Mouse (Mus musculus): ENCODE results near the gene Cyth1. TPM values are rescaled to one million over a fixed set of nuclear protein-coding genes. Genes with fewer than 3 reads are reported as not detected.

The Cyth1 gene
- polyA plus RNA-seq (2015; fragmentation: Nextera tagmentation; extraction: Ambion mirVana) = 24.9 and 25.8 TPM in 2 replicates

DNA sequence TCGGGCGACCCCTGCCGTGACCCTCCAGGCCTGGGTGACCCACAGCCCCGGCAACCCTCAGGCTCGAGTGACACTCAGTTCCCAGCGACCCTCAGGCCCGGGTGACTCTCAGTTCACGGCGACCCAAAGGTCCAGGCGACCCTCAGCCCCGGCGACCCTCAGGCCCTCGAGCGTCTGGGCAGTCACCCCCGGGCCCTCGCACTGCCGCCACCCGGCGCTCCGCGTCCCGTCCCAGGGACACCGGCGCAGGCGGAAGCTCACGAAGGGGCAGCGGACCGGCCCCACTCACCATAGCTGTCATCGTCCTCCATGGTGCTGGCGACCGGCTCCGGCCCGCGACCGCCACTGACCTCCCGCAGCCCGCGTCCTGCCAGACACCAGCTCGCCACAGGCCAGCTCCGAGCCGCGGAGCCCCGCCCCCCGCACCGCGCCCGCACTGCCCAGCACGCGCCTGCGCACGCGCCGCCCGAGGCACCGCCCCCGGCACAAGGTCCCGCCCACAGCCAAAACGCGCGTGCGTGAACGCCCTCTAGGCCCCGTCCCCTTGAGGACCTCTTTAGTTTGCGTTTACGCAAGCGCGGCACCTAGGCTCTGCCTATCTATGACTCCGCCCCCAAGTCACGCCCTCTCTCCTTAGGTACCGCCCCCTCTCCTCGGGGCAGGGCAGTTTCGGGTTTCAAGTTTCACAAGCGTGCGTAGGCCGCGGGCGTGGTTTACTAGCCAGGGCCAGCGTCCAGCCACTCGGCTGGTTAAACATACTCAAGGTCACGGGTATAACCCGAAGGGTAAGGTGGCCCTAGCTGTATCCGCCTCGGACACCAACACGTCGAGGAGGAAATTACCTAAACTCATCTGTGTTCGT is at the start of gene Cyth1:
Gene Cyth1, minus strand, starts transcription at position 443 of the 862 bp plus-strand sequence.
- WGBS = under 1% methylated on average over 86 of the region's 86 CpGs
- H3K27me3 ChIP-seq = no peaks in the 10 kb centered on the region
- H3K4me3 ChIP-seq = peak within 1 kb of the TSS; percentile 79

DNA sequence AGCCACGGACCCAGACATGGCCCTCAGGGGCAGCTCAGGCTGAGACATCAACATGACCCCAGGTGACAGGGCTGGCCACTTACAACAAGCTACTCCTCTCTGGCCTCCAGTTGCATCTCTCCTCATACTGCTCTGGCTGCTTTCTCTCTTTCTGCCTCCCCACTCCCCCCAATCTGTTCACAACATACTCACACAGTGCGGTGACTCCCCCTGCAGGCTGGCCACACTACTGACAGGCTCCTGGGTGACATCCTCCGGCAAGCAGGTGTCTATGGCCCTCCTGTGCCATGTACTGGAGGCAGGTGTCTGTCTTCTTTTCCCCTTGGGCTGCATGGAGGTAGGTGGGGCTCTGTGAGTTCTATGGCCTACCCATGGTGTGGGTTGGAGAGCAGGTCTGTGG is 49.6 kb upstream of the Cyth1 start:
- H3K9me3 ChIP-seq = no peaks in the 10 kb centered on the region
- no peak overlapping the region for H3K4me2 ChIP-seq
- H3K36me3 ChIP-seq = 0 out of 2 replicates have a peak, but pooled peaks cover 6% of the 10 kb centered on the region
- no peaks in the 10 kb centered on the region; the same call in 1 of the 2 replicates for H3K4me1 ChIP-seq (replicated peaks)
- ATAC-seq (ENCODE audit: low FRiP score, low read depth) = no peak
- H3K27me3 ChIP-seq = no peaks in the 10 kb centered on the region
- H3K9ac ChIP-seq = no peak overlapping the region
- 76% methylated on average over 3 of the region's 3 CpGs for WGBS
- no peak overlapping the region for H3K27ac ChIP-seq (replicated peaks)
- H3K4me3 ChIP-seq = no peak overlapping the region

More for the DNA sequence above, at the start of gene Cyth1:
- no peaks in the 10 kb centered on the region for H3K9me3 ChIP-seq
- H3K36me3 ChIP-seq = no peaks in the 10 kb centered on the region
- ATAC-seq (ENCODE audit: low FRiP score, low read depth) = peak; percentile 95
- peaks cover 20% of the 10 kb centered on the region for H3K4me1 ChIP-seq (replicated peaks)
- peak within 1 kb of the TSS; percentile 91 for H3K4me2 ChIP-seq
- peak within 1 kb of the TSS; percentile 70 for H3K27ac ChIP-seq (replicated peaks)
- peak within 1 kb of the TSS; percentile 83 for H3K9ac ChIP-seq

DNA sequence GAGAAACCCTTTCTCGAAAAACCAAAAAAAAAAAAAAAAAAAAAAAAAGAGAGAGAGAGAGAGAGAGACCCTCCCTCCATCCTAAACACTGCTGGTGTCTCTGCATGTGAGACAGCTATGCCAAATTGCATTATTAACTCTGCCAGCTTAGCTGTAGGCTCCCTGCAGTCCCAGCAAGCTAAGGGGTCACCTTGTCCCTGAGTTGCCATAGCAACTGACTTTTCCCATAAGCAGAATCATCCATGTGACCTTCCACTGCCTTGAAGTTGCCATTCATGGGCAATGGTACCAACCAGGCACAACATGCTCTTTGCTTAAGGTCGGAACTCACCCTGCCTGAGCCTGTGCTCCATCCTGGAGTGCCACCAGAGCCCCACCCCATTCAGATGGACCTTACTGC is 46.6 kb upstream of the Cyth1 start:
- Histone ChIP-seq H3K4me1 (replicated peaks) (peaks cover 5% of the 10 kb centered on the region), H3K36me3 (no peaks in the 10 kb centered on the region), H3K4me2 (no peak overlapping the region), H3K4me3 (no peak overlapping the region), H3K27ac (replicated peaks) (peak overlapping the region; percentile 26; the same call in 1 of the 2 replicates), H3K9me3 (no peaks in the 10 kb centered on the region), H3K27me3 (no peaks in the 10 kb centered on the region), H3K9ac (no peak overlapping the region)
- 66% methylated on average over 2 of the region's 2 CpGs for WGBS
- ATAC-seq (ENCODE audit: low FRiP score, low read depth) = no peak

DNA sequence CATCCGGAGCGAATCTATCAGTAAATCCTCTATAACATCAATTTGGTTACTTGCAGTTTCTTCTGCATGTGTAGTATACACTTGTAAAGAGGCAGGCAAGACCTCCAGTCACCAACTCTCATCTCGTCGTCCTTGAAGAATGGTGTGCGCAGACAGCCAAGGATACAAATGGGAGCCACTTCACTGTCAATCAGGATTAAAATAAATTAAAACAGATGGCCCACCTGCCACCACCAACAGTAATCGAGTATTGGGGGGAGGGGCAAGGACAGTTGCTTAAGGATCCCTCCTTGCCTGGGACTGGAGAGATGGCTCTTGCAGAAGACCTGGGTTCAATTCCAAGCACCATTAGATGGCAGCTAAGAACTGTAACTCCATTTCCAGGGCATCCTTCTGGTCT is 44.3 kb upstream of the Cyth1 start:
- no peak overlapping the region for H3K4me3 ChIP-seq
- peaks cover 16% of the 10 kb centered on the region for H3K4me1 ChIP-seq (replicated peaks)
- no peaks in the 10 kb centered on the region for H3K27me3 ChIP-seq
- no peak overlapping the region for H3K9ac ChIP-seq
- no peaks in the 10 kb centered on the region for H3K36me3 ChIP-seq
- H3K4me2 ChIP-seq = no peak overlapping the region
- no peak for ATAC-seq (ENCODE audit: low FRiP score, low read depth)
- 67% methylated on average over 6 of the region's 6 CpGs for WGBS
- no peak overlapping the region for H3K27ac ChIP-seq (replicated peaks)
- no peaks in the 10 kb centered on the region for H3K9me3 ChIP-seq

DNA sequence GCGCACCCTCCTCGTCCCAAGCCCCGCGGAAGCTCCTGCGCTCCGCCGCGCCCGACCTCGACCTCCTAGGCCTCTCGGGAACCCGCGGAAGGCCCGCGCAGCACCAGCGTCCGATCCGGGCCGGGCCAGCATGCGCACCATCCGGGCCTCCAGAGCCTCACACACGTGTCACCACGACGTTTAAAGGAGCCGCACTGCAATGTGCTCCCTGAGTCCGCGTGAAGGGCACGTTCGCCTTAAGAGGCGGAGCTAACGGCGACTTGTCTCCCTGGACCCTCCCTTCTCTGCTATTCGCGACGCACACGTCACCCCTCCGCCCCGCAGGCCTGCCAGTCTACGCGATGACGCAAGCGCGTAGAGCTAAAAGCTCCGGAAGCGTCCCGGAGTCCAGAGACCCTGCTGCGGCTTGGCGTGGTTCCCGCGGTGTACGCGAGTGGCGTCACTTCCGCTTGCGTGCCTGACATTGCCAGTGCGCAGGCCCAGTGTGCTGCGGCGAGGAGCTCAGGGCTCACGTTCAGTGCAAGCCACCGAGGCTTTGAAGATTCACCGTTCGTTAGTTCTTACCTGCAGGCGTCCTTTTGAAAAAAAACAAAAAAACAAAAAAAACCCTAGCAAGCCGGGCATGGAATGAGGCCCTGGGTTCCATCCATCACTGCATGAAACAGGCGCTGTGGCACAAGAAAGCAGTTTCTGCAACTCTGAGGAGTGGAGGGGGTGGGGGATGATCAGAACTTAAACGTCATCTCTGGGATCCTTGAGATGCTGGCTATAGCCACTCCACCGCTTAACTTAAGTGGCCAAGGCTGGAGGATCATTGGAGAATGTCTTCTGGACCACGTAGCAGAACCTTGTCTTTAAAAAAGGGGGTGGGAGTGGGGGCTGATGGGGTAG is 41.9 kb upstream of the Cyth1 start, which contains the start of gene Usp36:
Gene Usp36, minus strand, starts transcription at position 246 of the 891 bp plus-strand sequence.
- peak within 1 kb of the TSS; percentile 73 for H3K4me3 ChIP-seq
- H3K9ac ChIP-seq = peak within 1 kb of the TSS; percentile 83
- 1% methylated on average over 68 of the region's 68 CpGs for WGBS
- peak within 1 kb of the TSS; percentile 88 for H3K4me2 ChIP-seq
- peaks cover 16% of the 10 kb centered on the region for H3K4me1 ChIP-seq (replicated peaks)
- H3K36me3 ChIP-seq = peaks cover 13% of the 10 kb centered on the region
- H3K27ac ChIP-seq (replicated peaks) = peak within 1 kb of the TSS; percentile 89
- H3K9me3 ChIP-seq = no peaks in the 10 kb centered on the region
- peak; percentile 99 for ATAC-seq (ENCODE audit: low FRiP score, low read depth)
- H3K27me3 ChIP-seq = no peaks in the 10 kb centered on the region

DNA sequence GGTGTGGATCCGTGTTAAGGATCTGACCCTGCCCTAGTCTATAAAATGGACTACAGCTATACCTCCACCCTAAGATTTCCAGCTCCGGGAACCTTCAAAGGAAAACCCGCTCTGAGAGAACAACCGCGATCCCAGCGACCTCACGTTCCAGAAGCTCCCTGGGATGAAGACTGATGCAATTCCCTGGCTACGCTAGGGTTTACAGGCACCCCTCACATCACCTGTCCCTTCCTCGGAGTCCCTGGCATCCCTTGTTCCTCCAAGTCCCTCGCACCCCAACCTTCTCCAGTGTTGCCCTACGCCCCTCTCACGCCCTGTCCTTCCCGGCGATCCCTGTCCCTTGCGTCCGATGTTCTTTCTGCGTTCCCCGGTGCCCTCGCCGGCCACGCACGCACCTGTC is 41.2 kb upstream of the Cyth1 start:
- Histone ChIP-seq H3K27ac (replicated peaks) (peak overlapping the region; percentile 83), H3K9ac (peak overlapping the region; percentile 83), H3K4me2 (peak overlapping the region; percentile 88), H3K36me3 (peaks cover 19% of the 10 kb centered on the region), H3K4me3 (peak overlapping the region; percentile 73), H3K9me3 (no peaks in the 10 kb centered on the region), H3K27me3 (no peaks in the 10 kb centered on the region), H3K4me1 (replicated peaks) (peaks cover 16% of the 10 kb centered on the region)
- peak; percentile 12; the same call in 1 of the 2 replicates for ATAC-seq (ENCODE audit: low FRiP score, low read depth)
- WGBS = under 1% methylated on average over 22 of the region's 22 CpGs

DNA sequence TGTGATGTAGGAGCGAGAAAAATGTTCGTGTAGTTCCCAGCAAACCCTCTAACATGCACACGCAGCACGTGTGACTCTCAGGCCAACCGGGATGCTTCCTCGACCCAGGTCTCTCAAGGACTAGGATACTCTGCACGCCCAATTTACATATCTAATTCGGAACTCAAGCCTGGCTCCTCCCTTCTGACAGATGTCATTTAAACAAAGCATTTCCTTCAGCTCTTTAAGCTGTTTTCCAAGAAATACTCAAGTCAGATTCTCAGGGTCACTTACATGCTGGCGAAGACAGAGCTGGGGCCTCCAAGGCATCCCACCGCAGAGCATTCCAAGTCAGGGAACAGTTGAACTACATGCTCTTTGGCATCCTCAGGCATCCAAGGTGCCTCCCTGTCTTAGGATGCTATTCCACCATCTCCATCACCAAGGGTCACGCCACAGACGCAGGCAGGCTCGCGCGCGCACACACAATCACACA is 40.7 kb upstream of the Cyth1 start:
- Histone ChIP-seq H3K36me3 (peaks cover 24% of the 10 kb centered on the region), H3K4me2 (peak overlapping the region; percentile 88), H3K27me3 (no peaks in the 10 kb centered on the region), H3K9me3 (no peaks in the 10 kb centered on the region), H3K9ac (peak overlapping the region; percentile 83), H3K27ac (replicated peaks) (peak overlapping the region; percentile 83), H3K4me1 (replicated peaks) (peaks cover 16% of the 10 kb centered on the region), H3K4me3 (peak overlapping the region; percentile 73)
- under 1% methylated on average over 16 of the region's 16 CpGs for WGBS
- ATAC-seq (ENCODE audit: low FRiP score, low read depth) = no peak

DNA sequence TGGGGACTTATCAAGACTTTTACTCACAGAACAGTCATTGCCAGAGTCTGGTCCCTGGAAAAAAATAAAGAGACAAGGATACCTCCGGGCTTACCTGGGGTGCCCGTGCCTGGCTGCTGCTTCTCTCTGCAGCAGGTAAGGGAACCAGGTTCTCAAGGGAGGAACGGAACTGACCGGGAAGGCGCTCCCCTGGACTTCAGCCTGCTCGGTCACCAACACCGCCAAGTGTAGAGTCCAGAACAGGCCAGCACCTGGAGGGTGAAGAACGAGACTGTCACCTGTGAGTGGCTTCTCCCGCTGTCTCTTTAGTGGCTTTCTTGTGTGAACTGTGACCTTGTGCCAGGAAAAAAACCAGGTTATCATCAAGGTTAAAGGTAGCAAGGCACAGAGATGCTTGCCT is 39.2 kb upstream of the Cyth1 start:
- peaks cover 39% of the 10 kb centered on the region for H3K36me3 ChIP-seq

DNA sequence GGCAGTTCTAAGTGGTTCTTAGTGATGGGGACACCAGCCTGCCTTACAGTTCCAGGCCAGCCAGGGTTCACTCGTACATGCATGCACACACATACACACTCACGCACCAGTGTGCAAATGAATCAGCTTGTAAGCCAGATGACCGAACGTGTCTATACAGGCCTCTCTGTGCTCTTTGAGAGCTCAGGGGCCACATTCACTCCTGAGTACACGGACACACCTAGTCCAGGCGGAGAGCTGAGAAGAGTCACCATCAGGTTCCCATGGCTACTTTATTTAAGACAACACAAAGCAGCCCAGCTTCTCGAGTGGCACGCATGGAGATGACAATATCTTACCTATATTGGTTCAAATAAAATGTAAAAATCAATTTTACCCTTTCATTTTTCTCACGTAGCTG is 38.0 kb upstream of the Cyth1 start:
- no peak overlapping the region for H3K9ac ChIP-seq
- H3K4me1 ChIP-seq (replicated peaks) = peaks cover 16% of the 10 kb centered on the region
- no peak overlapping the region for H3K4me2 ChIP-seq
- H3K9me3 ChIP-seq = no peaks in the 10 kb centered on the region
- no peak for ATAC-seq (ENCODE audit: low FRiP score, low read depth)
- no peak overlapping the region for H3K4me3 ChIP-seq
- H3K36me3 ChIP-seq = peaks cover 46% of the 10 kb centered on the region
- H3K27ac ChIP-seq (replicated peaks) = no peak overlapping the region
- WGBS = 97% methylated on average over 9 of the region's 9 CpGs
- no peaks in the 10 kb centered on the region for H3K27me3 ChIP-seq

More for the DNA sequence above, 39.2 kb upstream of the Cyth1 start:
- WGBS = 98% methylated on average over 9 of the region's 9 CpGs
- Histone ChIP-seq H3K9ac (no peak overlapping the region), H3K27me3 (no peaks in the 10 kb centered on the region), H3K4me1 (replicated peaks) (peaks cover 16% of the 10 kb centered on the region), H3K4me2 (no peak overlapping the region), H3K4me3 (no peak overlapping the region), H3K9me3 (no peaks in the 10 kb centered on the region), H3K27ac (replicated peaks) (no peak overlapping the region)
- ATAC-seq (ENCODE audit: low FRiP score, low read depth) = no peak

DNA sequence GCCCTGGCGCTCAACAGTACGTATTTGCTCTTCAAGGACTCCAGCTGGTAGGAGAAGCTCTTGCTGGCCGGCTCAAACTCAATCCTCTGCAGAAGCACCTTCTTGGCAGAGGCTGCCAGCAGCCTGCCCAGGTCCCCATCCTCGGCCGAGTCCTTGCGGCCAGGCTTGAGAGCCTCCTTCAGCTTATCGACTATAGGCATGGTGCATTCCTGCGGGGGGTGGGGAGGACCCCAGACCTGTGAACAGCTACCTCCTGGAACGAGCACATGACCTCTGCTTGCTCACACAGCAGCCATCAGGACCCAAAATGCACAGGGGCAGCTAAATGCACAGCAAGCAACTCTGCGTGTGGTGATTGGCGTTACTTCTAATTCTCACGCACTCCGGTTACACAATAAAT is 37.4 kb upstream of the Cyth1 start:
- Histone ChIP-seq H3K9ac (no peak overlapping the region), H3K27ac (replicated peaks) (no peak overlapping the region), H3K27me3 (no peaks in the 10 kb centered on the region), H3K4me3 (no peak overlapping the region), H3K4me2 (no peak overlapping the region), H3K9me3 (no peaks in the 10 kb centered on the region), H3K36me3 (peaks cover 46% of the 10 kb centered on the region), H3K4me1 (replicated peaks) (peaks cover 13% of the 10 kb centered on the region)
- 95% methylated on average over 13 of the region's 13 CpGs for WGBS
- ATAC-seq (ENCODE audit: low FRiP score, low read depth) = no peak

DNA sequence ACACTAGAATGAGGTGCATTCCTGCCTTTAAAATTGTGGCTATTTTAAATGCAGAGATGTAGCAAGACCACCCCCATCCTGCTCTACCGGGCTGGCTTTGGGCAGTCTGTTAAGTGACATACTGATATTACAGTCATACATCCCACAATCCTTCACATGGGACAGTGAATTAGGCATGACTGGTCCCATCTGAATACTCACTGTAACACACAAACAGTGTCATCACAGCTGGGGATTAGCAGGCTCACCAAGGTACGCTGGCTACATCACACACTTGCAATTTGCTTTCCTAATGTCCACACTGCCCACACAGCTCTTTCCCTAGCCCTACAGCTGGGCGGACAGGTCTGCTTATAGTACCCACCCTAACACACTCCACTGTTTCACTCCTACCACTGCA is 31.8 kb upstream of the Cyth1 start:
- Histone ChIP-seq H3K9me3 (no peaks in the 10 kb centered on the region), H3K36me3 (peaks cover 74% of the 10 kb centered on the region), H3K4me3 (no peak overlapping the region), H3K9ac (no peak overlapping the region), H3K27ac (replicated peaks) (no peak overlapping the region), H3K4me1 (replicated peaks) (no peaks in the 10 kb centered on the region), H3K4me2 (no peak overlapping the region), H3K27me3 (no peaks in the 10 kb centered on the region)
- ATAC-seq (ENCODE audit: low FRiP score, low read depth) = no peak
- 90% methylated on average over 3 of the region's 3 CpGs for WGBS
